Mouse (Mus musculus) lung, postnatal 0 days (tissue): ENCODE results near the gene Rint1.

Experiments used
- CTCF ChIP-seq: IDR thresholded peaks from 2 replicates; pipeline ENCODE4 v1.5.1; 2016; ENCODE audit warnings: antibody characterized with exemption, mild to moderate bottlenecking
- EP300 ChIP-seq: IDR thresholded peaks from 2 replicates; pipeline ENCODE4 v1.6.1; 2016; ENCODE audit warnings: antibody characterized with exemption, mild to moderate bottlenecking, control low read depth

GRCm38 (mm10) chr5:23762531-23762930 lies 25.0 kb upstream of the Rint1 start:
- no peak for TF ChIP-seq CTCF
- TF ChIP-seq EP300, result no peak
